Mouse (Mus musculus): ENCODE results near the gene Pmepa1. TPM values are rescaled to one million over a fixed set of nuclear protein-coding genes. Genes with fewer than 3 reads are reported as not detected.
A peak's percentile ranks its signal among the peaks of the same experiment; 100 is the strongest.

The Pmepa1 gene
- total RNA-seq, 2 experiments from 2014 or later, result 20.4 to 24.0 TPM

DNA sequence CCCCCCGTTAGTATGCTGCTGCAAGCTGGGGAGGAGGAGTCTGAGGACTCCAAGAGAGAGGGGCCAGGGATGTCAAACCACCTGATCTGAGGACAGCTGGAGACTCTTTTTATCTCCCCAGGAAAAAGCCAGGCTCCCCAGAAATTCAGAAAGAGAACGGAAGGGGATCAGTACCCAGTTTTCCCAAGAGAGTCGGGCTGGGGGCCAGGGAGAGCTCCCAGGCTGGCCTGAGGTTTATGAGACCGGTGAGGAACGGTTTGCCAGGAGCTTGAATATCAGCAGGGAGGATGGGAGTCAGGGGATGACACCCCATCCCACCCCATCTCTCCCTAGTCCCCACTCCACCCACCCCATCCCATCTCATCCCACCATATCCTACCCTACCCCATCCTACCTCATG, 94.8 kb downstream of the Pmepa1 start:
- no peak overlapping the region for H3K27ac ChIP-seq
- H3K4me3 ChIP-seq, result no peak overlapping the region
- TF ChIP-seq CTCF (conservative IDR thresholded peaks at IDR 0.05), result no peak
- DNase-seq (ENCODE audit: low spot score in 2 of 2), result no peak

DNA sequence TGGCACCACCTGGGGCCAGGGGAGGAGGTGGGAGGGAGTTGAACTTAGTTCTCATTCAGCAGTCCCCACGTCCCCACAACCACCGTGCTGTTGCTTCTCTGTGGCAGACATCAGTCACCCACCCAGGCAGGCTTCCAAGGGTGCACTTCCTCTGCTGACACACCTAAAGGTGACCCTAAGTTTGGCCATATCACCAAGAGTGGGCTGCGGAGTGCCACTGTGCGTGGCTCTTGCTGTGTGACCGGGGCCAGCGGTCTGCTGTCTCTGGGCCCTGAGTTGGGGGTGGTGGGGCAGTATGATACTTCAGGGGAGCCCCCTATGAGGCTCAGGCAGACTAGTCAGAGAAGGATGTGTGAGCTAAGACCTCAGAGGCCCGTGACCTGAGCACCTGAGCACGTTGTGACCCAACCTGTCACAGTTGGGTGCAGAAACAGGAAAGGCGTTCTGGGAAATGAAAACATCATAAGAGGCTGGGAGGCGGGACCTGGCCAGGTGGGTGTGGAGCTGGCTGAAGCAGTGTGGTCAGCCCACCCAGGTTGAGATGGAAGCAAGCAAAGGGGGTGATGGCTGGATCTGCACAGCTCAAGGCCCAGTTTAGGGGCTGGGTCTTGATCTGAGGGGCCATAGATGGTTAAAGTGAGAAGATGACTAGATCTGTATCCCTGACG, 95.5 kb downstream of the Pmepa1 start:
- DNase-seq (ENCODE audit: low spot score in 2 of 2), result no peak
- TF ChIP-seq CTCF (conservative IDR thresholded peaks at IDR 0.05), result no peak
- Histone ChIP-seq H3K4me3 (no peak overlapping the region), H3K27ac (no peak overlapping the region)

- no peak for DNase-seq (ENCODE audit: low spot score in 2 of 2)
- TF ChIP-seq CTCF (conservative IDR thresholded peaks at IDR 0.05), result no peak; the same call in 1 of the 2 replicates
- Histone ChIP-seq H3K4me3 (no peak overlapping the region), H3K27ac (no peak overlapping the region)
Measured at GRCm38 (mm10) chr2:173180026-173180425, 96.3 kb downstream of the Pmepa1 start.

DNA sequence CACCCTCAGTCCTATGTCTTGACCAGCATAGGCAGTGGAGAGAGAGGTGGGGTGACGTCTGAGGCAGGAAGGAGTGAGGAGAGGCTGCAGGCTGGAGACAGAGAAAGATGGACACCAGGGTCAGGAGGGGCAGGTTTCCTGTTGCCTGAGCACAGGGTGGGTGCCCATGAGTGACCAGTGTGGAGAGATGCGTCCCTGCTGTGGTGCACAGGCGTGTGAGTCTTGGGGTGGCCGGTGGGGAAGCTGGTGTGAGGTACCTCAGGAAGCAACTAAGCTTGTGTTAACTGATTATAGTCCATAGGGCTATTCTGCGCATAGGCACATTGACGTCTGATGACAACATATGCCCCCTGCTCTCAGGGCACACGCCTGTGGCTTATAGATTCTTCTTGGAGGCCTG, 97.3 kb downstream of the Pmepa1 start:
- H3K4me3 ChIP-seq, result no peak overlapping the region
- TF ChIP-seq CTCF (conservative IDR thresholded peaks at IDR 0.05), result no peak
- no peak for DNase-seq (ENCODE audit: low spot score in 2 of 2)
- no peak overlapping the region for H3K27ac ChIP-seq

- no peak for DNase-seq (ENCODE audit: low spot score in 2 of 2)
- H3K4me3 ChIP-seq, result no peak overlapping the region
- H3K27ac ChIP-seq, result no peak overlapping the region
- TF ChIP-seq CTCF (conservative IDR thresholded peaks at IDR 0.05), result no peak
Measured at GRCm38 (mm10) chr2:173177951-173178350, 98.4 kb downstream of the Pmepa1 start.

GRCm38 (mm10) chr2:173177481-173177880, 98.9 kb downstream of the Pmepa1 start:
- TF ChIP-seq CTCF (conservative IDR thresholded peaks at IDR 0.05), result no peak
- DNase-seq (ENCODE audit: low spot score in 2 of 2), result no peak
- H3K4me3 ChIP-seq, result no peak overlapping the region
- no peak overlapping the region for H3K27ac ChIP-seq

DNA sequence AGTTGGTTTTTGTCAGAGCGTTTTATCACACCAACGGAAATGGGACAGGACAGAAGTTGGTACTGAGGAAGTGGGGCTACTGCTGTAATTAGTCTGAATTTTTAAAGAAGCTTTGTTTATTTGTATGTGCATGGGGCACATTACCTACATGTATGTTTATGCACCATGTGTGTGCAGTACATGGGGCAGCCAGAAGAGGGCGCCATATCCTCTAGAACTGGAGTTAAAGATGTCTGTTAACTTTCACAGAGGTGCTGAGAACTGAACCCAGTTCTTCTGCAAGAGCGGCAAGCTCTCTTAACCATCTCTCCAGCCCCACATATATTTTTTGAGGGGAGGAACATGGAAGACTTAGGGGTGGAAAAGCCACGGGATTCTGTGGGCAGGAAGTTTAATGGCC, 100.6 kb downstream of the Pmepa1 start:
- TF ChIP-seq CTCF (conservative IDR thresholded peaks at IDR 0.05), result peak; percentile 60
- no peak for DNase-seq (ENCODE audit: low spot score in 2 of 2)
- Histone ChIP-seq H3K27ac (no peak overlapping the region), H3K4me3 (no peak overlapping the region)

GRCm38 (mm10) chr2:173174569-173174968, 101.8 kb downstream of the Pmepa1 start:
- no peak for TF ChIP-seq CTCF (conservative IDR thresholded peaks at IDR 0.05)
- H3K4me3 ChIP-seq, result no peak overlapping the region
- peak overlapping the region; percentile 94 for H3K27ac ChIP-seq
- DNase-seq (ENCODE audit: low spot score in 2 of 2), result no peak

Other genes starting within 250 kb of the Pmepa1 start
- gene Ctcfl, start 157.0 kb downstream of the Pmepa1 start, total RNA-seq (2021), result not detected
- not detected for gene Pck1, start 123.5 kb downstream of the Pmepa1 start, total RNA-seq (2021)
- gene Zbp1, start 57.6 kb downstream of the Pmepa1 start, total RNA-seq (2021), result under 1 TPM in 1 of 2 experiments, not detected in 1; 0.28 TPM
- gene 1700021F07Rik, start 246.1 kb upstream of the Pmepa1 start, total RNA-seq (2021), result not detected